Mouse (Mus musculus) G1E (cell line): ENCODE measurements around the gene Cdh1. TPM values are rescaled to one million over a fixed set of nuclear protein-coding genes. Genes with fewer than 3 reads are reported as not detected.

Experiments
- ATAC-seq: 2 replicates; pipeline ENCODE4 v1.8.0; 2016; ENCODE audit warnings: mild to moderate bottlenecking; ENCODE audit not compliant: insufficient number of reproducible peaks, poor library complexity, low FRiP score, severe bottlenecking; ENCODE audit errors: extremely low read depth
- DNase-seq: peaks from one replicate; pipeline ENCODE4 v3.0.0; 2012; ENCODE audit warnings: low spot score
- H3K27me3 ChIP-seq: 2 replicates; pipeline ENCODE4 v1.6.1; 2012; ENCODE audit warnings: mild to moderate bottlenecking, low read length, inconsistent platforms; ENCODE audit not compliant: insufficient read depth
- H3K36me3 ChIP-seq: replicated peaks from 2 replicates; pipeline ENCODE3; 2012; ENCODE audit warnings: mild to moderate bottlenecking, inconsistent platforms
- H3K4me1 ChIP-seq: 2 replicates; pipeline ENCODE4 v1.6.1; 2012; ENCODE audit warnings: low read depth, low read length, inconsistent platforms, mixed read lengths; ENCODE audit not compliant: insufficient read depth
- H3K4me3 ChIP-seq: 2 replicates; pipeline ENCODE4 v1.5.1; 2012; ENCODE audit warnings: low read depth, mild to moderate bottlenecking, inconsistent platforms, low read length, moderate library complexity, mixed read lengths
- H3K9me3 ChIP-seq: replicated peaks from 2 replicates; pipeline ENCODE4 v1.6.1; 2012; ENCODE audit warnings: inconsistent platforms
- CTCF ChIP-seq: IDR thresholded peaks from 2 replicates; pipeline ENCODE4 v1.5.1; 2012; ENCODE audit warnings: low read depth, low read length, inconsistent platforms, mixed read lengths
- GATA1 ChIP-seq: IDR thresholded peaks from 2 replicates; pipeline ENCODE4 v1.6.1; 2012; ENCODE audit warnings: borderline replicate concordance, low read length, inconsistent platforms, mixed read lengths
- GATA2 ChIP-seq: IDR thresholded peaks from 2 replicates; pipeline ENCODE4 v1.6.1; 2012; ENCODE audit warnings: low read depth, low read length, inconsistent platforms, borderline replicate concordance
- POLR2AphosphoS5 ChIP-seq: IDR thresholded peaks from 2 replicates; pipeline ENCODE4 v1.6.1; 2012; ENCODE audit warnings: low read depth, low read length, inconsistent platforms; ENCODE audit not compliant: insufficient replicate concordance
- TAL1 ChIP-seq: conservative IDR thresholded peaks from 2 replicates; pipeline ENCODE4 v1.6.1; 2012; ENCODE audit warnings: low read depth, low read length, inconsistent platforms, mixed read lengths
- polyA plus RNA-seq: library from polyadenylated mRNA; stranded (reverse); fragments of >175 nt; gene quantifications from 2 replicates; pipeline ENCODE4 v1.2.3, GENCODE M21; 2012
- total RNA-seq, 2 experiments: library from RNA; stranded (forward) in 1 of 2; stranded (reverse) in 1 of 2; fragments of 200-1000 nt in 1 of 2; fragments of >200 nt in 1 of 2; fragmentation: Nextera tagmentation in 1 of 2; gene quantifications; 2 replicates each; pipeline ENCODE4 v1.2.3; 2014 to 2017

The Cdh1 gene
- total and polyA plus RNA-seq, 3 experiments: 0.11 TPM; not detected in 2

GRCm38 (mm10) chr8:106579510-106579909 lies 23.6 kb upstream of the Cdh1 start:
- TF ChIP-seq TAL1 (no peak), GATA1 (no peak), CTCF (no peak), GATA2 (no peak), POLR2AphosphoS5 (no peak)
- H3K4me1 ChIP-seq: no peaks in the 10 kb centered on the region

GRCm38 (mm10) chr8:106581344-106582088 lies 21.6 kb upstream of the Cdh1 start:
- Histone ChIP-seq H3K36me3 (no peaks in the 10 kb centered on the region), H3K4me1 (no peaks in the 10 kb centered on the region), H3K27me3 (0 out of 2 replicates have a peak, but pooled peaks cover under 1% of the 10 kb centered on the region), H3K9me3 (no peaks in the 10 kb centered on the region), H3K4me3 (no peak overlapping the region)
- TF ChIP-seq POLR2AphosphoS5: no peak
- TF ChIP-seq GATA2: no peak
- TF ChIP-seq CTCF: no peak
- no peak for TF ChIP-seq GATA1
- TF ChIP-seq TAL1: no peak
- no peak for ATAC-seq
- DNase-seq: no peak

More at GRCm38 (mm10) chr8:106579510-106579909, 23.6 kb upstream of the Cdh1 start:
- no peak for DNase-seq
- ATAC-seq: no peak
- no peak overlapping the region for H3K4me3 ChIP-seq
- 0 out of 2 replicates have a peak, but pooled peaks cover 4% of the 10 kb centered on the region for H3K27me3 ChIP-seq
- H3K36me3 ChIP-seq: no peaks in the 10 kb centered on the region
- no peaks in the 10 kb centered on the region for H3K9me3 ChIP-seq

GRCm38 (mm10) chr8:106584942-106585670 lies 18.0 kb upstream of the Cdh1 start:
- no peak overlapping the region for H3K4me3 ChIP-seq
- H3K36me3 ChIP-seq: no peaks in the 10 kb centered on the region
- no peaks in the 10 kb centered on the region for H3K9me3 ChIP-seq
- no peaks in the 10 kb centered on the region for H3K4me1 ChIP-seq
- ATAC-seq (no peak), DNase-seq (no peak)
- peaks cover 4% of the 10 kb centered on the region; the same call in 1 of the 2 replicates for H3K27me3 ChIP-seq
- TF ChIP-seq GATA1: no peak
- no peak for TF ChIP-seq TAL1
- TF ChIP-seq GATA2: no peak
- TF ChIP-seq CTCF: no peak
- no peak for TF ChIP-seq POLR2AphosphoS5

- TF ChIP-seq POLR2AphosphoS5: no peak
- no peak for TF ChIP-seq GATA1
- no peak for TF ChIP-seq GATA2
- no peak for TF ChIP-seq TAL1
- no peaks in the 10 kb centered on the region for H3K4me1 ChIP-seq
- H3K27me3 ChIP-seq: peaks cover 4% of the 10 kb centered on the region; the same call in 1 of the 2 replicates
- no peaks in the 10 kb centered on the region for H3K36me3 ChIP-seq
- ATAC-seq: no peak
- no peak overlapping the region for H3K4me3 ChIP-seq
- no peaks in the 10 kb centered on the region for H3K9me3 ChIP-seq
- DNase-seq: no peak
These were observed 17.5 kb upstream of the Cdh1 start for GRCm38 (mm10) chr8:106585671-106586037.

GRCm38 (mm10) chr8:106586896-106587295 lies 16.3 kb upstream of the Cdh1 start:
- TF ChIP-seq GATA1 (no peak), POLR2AphosphoS5 (no peak), TAL1 (no peak)
- peaks cover 4% of the 10 kb centered on the region; the same call in 1 of the 2 replicates for H3K27me3 ChIP-seq
- no peaks in the 10 kb centered on the region for H3K36me3 ChIP-seq
- ATAC-seq (no peak), DNase-seq (no peak)
- H3K4me1 ChIP-seq: no peaks in the 10 kb centered on the region
- no peaks in the 10 kb centered on the region for H3K9me3 ChIP-seq
- H3K4me3 ChIP-seq: no peak overlapping the region
